Mouse (Mus musculus) frontal cortex, adult 2 months (tissue): ENCODE results near the gene Rimkla. TPM values are rescaled to one million over a fixed set of nuclear protein-coding genes. Genes with fewer than 3 reads are reported as not detected.
A peak's percentile ranks its signal among the peaks of the same experiment; 100 is the strongest.
"Not testable (repeated sequence)": the region's sequence is repeated elsewhere in the genome, so short reads cannot be mapped to it uniquely, and the experiment has no call there.

Experiments used
- DNase-seq, 2 experiments: peaks; one replicate each; pipeline ENCODE4 v3.0.0; 2022; ENCODE audit warnings: low spot score in 1 of 2; ENCODE audit errors: extremely low spot score in 1 of 2
- polyA plus RNA-seq: library from polyadenylated mRNA; depleted of rRNA; stranded (reverse); fragments of >200 nt; gene quantifications from 2 replicates; pipeline ENCODE4 v1.2.3, GENCODE M21; 2012; rRNA removed

Gene Rimkla
- 11.6 and 12.0 TPM in 2 replicates for polyA plus RNA-seq

- DNase-seq: peak in 1 of 2 experiments; percentile 55
These were observed at the start of gene Rimkla for GRCm38 (mm10) chr4:119492291-119492932. Gene Rimkla, minus strand, starts transcription at chr4:119492628.

GRCm38 (mm10) chr4:119540533-119540890, 48.1 kb upstream of the Rimkla start:
- no peak for DNase-seq

DNA sequence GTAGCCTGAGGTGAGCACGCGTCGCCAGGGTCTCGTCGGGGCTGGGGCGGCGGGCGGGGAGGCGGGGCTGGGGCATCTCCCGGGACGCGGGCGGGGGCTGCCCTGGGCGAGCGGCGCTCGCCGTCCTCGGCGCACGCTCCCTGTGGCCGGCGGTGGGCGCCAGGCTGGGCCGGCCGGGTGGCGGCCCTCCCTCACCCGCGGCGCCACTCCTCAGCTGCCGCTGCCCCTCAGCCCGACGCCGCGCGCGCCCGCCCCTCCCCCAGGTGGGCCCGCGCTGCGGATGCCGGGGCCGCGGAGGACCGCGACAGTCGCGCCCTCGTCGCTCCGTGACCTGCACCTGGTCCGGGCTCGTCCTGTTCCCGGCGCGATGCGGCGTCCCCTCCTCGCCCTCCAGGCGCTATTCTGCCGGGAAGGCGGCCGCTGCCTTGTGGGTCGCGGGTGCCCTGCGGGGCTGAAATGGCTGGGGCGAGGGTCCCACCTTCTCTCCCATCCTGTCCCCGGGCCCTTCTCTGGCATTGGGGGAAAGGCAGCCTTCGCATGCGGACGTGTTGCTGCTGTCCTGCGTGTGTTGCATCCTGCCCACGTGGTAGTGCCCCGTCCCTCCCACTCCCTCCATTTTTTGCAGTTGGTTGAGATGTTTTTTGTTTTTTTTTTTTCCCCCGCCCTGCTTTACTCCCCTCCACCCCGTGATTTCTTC, 47.6 kb upstream of the Rimkla start:
- DNase-seq: peak; percentile 8 to 38

DNA sequence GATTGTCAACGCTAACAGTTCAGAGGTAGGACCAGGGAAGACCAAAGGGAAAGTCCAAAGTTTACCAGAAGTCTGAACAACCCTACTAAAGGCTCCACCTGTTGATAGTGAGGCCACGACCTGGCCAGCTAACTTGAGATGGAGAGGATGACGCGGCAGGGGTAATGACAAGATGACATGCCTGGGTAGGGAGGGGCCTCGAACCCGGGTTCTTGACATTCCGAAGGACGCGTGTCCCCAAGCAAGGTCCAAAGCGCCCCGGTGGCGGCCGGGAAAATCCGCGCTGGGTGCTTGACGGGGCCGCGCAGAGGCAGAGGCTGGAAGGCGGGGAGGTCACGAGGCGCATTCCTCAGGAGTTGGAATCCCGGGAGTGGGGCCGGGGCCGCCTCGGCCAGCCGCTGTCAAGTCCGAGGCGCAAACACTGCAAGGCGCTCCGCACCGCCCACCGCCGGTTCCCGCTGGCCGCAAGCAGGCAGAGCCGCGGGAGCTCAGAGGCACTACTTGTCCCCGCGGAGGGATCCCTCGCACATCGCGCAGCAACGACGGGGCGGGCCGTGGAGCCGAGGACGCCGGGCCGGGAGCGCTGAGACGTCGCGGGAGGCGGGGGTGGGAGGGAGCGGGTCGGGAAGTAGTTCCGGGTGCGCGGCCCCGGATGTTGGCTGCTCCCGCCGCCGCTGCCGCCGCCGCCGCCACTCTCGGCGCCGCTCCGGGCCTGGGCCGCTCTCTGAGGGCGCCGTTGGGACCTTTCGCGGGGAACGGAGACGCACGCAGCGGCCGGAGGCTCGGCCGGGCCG, 46.8 kb upstream of the Rimkla start, which contains the start of gene Frg2f1:
Gene Frg2f1 (minus strand): TSS at position 499 of the 794 bp plus-strand sequence.
- peak; percentile 78 to 94 for DNase-seq

DNA sequence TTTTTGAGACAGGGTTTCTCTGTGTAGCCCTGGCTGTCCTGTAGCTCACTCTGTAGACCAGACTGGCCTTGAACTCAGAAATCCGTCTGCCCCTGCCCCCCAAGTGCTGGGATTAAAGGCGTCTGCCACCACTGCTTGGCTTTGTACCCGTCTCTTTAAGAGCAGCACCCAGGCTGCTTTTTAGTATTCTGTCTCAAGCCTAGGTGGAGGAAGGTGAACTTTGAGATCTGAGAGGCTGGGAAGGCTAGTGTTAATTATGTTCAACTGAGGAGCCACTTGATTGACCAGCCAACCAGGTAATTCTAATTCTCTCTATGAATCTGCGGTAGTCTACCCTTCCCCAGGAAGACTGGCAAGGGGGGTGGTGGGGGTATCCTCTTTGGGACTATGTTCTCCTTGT, 45.0 kb upstream of the Rimkla start:
- no peak for DNase-seq

- not testable (repeated sequence) for DNase-seq
These were observed 44.2 kb upstream of the Rimkla start, which contains the start of gene Foxj3 for GRCm38 (mm10) chr4:119536615-119537014. Gene Foxj3, plus strand, starts transcription at chr4:119537004.

DNA sequence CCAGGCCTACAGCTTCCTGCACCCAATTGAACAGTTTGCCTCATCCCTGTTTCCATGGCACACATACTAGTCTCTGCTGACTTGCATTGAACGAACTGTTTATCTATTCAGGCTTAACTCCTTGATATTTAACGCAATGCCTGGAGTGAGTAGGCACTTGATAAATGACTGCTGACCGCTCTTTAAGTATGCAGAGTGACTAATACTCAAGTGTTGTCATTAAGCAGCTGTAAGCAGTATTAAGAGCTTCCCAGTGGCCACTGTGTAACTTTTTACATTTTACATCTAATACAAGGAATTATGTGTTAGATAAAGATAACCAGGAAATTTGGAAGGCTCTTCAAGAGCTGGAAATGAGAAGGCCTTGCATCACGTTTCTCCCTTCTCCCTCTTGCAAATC, 42.7 kb upstream of the Rimkla start:
- DNase-seq: no peak

- DNase-seq: peak in 1 of 2 experiments; percentile 61
These were observed 39.4 kb upstream of the Rimkla start for GRCm38 (mm10) chr4:119531813-119532212.

GRCm38 (mm10) chr4:119526329-119526845, 34.0 kb upstream of the Rimkla start:
- DNase-seq: no peak

DNA sequence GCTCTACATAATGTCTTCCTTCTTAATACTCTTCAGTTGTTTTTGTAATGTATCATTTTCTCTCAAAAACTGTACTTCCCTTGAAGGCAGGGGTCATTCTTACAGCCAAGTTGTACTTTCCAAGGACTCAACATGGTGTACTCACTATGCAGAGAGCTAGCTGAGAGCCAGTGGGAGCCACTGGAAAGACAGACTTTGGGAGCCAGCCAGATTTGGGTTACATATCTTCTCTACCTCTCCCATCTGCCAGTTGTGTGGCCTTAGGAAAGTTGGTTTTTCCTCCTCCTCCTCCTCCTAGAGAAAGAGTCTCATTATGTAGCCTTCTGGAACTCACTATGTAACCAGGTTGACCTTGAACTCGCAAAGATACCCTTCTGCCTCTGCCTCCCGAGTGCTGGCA, 32.0 kb upstream of the Rimkla start:
- DNase-seq: no peak

DNA sequence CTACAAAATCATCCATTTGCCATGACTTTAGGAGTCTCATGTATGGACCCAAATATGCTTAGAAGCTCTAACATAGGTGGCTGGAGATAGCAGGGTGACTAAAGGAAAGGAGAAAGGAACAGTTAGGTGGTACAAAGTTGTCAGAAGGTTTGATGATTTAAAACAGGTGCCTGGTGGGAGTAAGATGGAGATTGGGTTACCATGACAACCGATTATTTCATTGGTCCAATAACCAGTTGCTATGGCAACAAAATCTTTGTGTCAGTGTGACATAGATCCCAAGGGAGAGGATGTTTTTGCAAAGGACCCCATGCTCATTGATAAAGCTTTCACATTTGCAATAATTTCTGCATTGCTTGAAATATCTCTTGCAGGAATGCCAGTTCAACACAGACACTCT, 31.6 kb upstream of the Rimkla start:
- peak; percentile 7 to 50 for DNase-seq

- no peak for DNase-seq
These were observed 31.1 kb upstream of the Rimkla start for GRCm38 (mm10) chr4:119523575-119523974.

DNA sequence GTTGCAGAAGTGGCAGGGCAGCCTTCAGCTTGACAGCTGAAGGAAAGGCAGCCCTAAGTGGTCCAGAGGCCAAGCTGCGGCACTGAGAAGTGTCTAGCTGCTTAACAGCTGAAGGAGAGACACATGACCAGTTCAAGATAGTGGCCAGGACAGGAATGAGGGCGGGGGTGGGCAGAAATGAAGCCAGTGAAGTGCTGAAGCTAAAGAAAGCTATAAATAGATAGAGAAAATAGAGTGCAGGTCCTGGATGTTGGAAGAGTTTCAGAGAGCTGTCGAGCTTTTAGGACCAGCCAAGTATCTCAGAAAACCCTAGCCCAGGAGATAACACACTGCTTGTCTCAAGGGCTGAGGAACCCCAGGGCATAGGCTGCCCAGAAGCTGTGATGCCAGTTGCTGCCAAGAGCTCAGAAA, 20.3 kb upstream of the Rimkla start:
- DNase-seq: no peak

- no peak for DNase-seq
These were observed 19.2 kb upstream of the Rimkla start for GRCm38 (mm10) chr4:119511591-119511990.

DNA sequence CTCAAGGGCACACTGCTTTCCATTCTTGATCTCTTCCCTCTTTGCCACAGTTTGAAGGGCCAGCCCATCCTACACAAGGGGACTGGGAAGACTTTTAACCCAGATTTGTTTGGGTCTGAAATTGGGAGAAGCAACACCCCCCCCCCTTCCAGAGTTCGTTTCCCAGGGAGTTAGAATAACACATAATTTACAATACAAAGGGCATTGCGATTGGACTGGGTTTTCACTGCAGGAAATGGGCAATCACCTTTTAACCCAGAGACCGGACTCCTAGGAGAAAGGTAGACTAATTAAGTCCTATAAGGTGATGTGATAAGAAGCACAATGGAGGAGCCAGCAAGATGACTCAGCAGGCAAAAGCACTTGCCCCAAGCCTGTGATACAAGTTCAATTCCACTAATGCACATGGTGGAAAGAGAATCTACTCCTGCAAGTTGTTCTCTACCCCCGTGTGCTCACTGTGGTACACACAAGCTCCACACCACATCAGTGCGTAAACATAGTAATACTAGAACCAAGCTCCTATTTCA, 6.0 kb upstream of the Rimkla start:
- DNase-seq: no peak

- DNase-seq: no peak
These were observed 502 bp upstream of the Rimkla start for GRCm38 (mm10) chr4:119492933-119493327.

GRCm38 (mm10) chr4:119490806-119491205, 1.6 kb downstream of the Rimkla start:
- DNase-seq: peak in 1 of 2 experiments; percentile 50

- no peak for DNase-seq
These were observed 2.8 kb downstream of the Rimkla start for GRCm38 (mm10) chr4:119489666-119490065.

- no peak for DNase-seq
These were observed 7.5 kb downstream of the Rimkla start for GRCm38 (mm10) chr4:119484882-119485281.

DNA sequence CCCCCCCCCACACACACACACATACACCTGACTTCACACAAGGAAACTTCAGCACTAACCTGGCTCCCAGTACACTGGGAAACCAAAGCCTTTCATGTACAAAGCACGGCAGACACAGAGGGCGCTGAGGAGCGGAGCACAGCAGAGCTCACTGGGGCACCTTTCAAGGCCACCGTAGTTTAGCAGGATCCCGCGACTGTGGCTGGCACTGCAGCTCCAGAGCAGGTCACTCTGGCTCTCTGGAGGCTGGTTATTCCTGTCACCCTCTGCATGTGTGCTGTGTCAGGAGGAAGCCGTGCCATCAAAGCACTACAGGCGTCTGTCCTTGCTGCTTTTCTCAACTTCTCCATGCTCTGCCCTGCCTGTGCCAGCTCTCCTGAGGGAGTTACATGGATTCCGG, 9.4 kb downstream of the Rimkla start:
- no peak for DNase-seq

DNA sequence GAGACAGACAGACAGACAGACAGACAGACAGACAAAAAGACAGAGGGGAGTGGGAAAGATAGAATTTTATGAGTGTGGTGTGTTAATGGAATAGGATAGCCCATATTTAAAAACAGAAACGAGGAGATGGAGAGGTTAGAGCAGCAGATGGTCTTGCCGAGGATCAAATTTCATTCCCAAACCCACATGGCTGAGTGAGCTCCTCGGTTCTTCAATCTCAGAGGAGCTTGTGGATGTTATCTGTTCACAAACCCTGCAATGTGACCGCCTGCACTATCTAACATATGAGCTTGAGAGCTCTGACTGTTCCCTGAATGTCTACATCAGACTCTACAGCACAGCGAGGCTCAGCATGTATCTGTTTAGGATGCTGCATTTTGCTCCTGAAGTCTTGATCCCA, 19.3 kb downstream of the Rimkla start:
- DNase-seq: no peak
